Mouse (Mus musculus): ENCODE measurements at regions not wholly inside any gene's neighbourhood (a gene's known extent, or its start where the extent isn't known, plus 50 kb on each side); places are given as distances from the start of the nearest gene placed in this dataset.

GRCm38 (mm10) chr5:76413886-76414285 is 50.3 kb upstream of the Nmu start:
- DNase-seq, result peak; percentile 23

GRCm38 (mm10) chr5:76416256-76416655 is 52.7 kb upstream of the Nmu start:
- DNase-seq, result no peak

- DNase-seq, result no peak
These were observed 53.5 kb upstream of the Nmu start for GRCm38 (mm10) chr5:76417137-76417536.

- DNase-seq, result no peak
These were observed 55.6 kb upstream of the Nmu start for GRCm38 (mm10) chr5:76418901-76419823.

- DNase-seq, result no peak
These were observed 56.3 kb upstream of the Nmu start for GRCm38 (mm10) chr5:76419841-76420240.

GRCm38 (mm10) chr5:76420606-76421005 is 57.0 kb upstream of the Nmu start:
- no peak for DNase-seq

GRCm38 (mm10) chr5:76423593-76423992 is 60.0 kb upstream of the Nmu start:
- DNase-seq, result no peak

GRCm38 (mm10) chr5:76425680-76426079 is 58.2 kb upstream of the Gm7271 start:
- DNase-seq, result no peak

- no peak for DNase-seq
These were observed 56.3 kb upstream of the Gm7271 start for GRCm38 (mm10) chr5:76427581-76427980.

- no peak for DNase-seq
These were observed 54.4 kb upstream of the Gm7271 start for GRCm38 (mm10) chr5:76429441-76429840.

GRCm38 (mm10) chr5:76433623-76434022 is 50.2 kb upstream of the Gm7271 start:
- no peak for DNase-seq
